In genomic region chr9:68302232-68302925, GRCm38 (mm10) we compare ENCODE assay signal across 9 mouse cellular contexts.
A peak's percentile ranks its signal among the peaks of the same experiment; 100 is the strongest.
DNase-seq lines count a peak whose midpoint lies in the region; ATAC-seq lines count a peak whose summit lies in the region.
"Had no signal": no experiment of that assay in that cellular context is flagged by ENCODE, and none has a peak within 500 bp of the region (broad histone marks: within the 10 kb centered on the region; RNA-seq: fewer than 3 reads in every experiment).

No protein-coding gene starts in this region.

- H3K36me3 ChIP-seq in forebrain, embryonic 15.5 days, result no peaks in the 10 kb centered on the region

- no peak overlapping the region for H3K4me2 ChIP-seq in forebrain, embryonic 15.5 days (replicated peaks)

- no peaks in the 10 kb centered on the region for H3K27me3 ChIP-seq in forebrain, embryonic 15.5 days
- H3K27me3 ChIP-seq: megakaryocyte, embryonic 14.5 days had no signal

- 74% methylated on average over 7 of the region's 7 CpGs for WGBS in forebrain, embryonic 15.5 days

- H3K9ac ChIP-seq in forebrain, embryonic 15.5 days (replicated peaks), result no peak overlapping the region

- no peak overlapping the region for H3K27ac ChIP-seq in forebrain, embryonic 15.5 days (replicated peaks)

- peak; percentile 27 for DNase-seq in adrenal gland, postnatal 14 days
- no peak for DNase-seq in adrenal gland, postnatal 4 days (ENCODE audit: low spot score in 2 of 2)
- peak; percentile 7 for DNase-seq in urinary bladder, postnatal 14 days (ENCODE audit: low spot score)
- DNase-seq in urinary bladder, adult 2 months (ENCODE audit: low spot score), result no peak
- peak; percentile 23 to 33 for DNase-seq in kidney, adult 8-10 months
- DNase-seq in yolk sac, embryonic 10.5 days (ENCODE audit: low spot score), result peak; percentile 9
- no peak for DNase-seq in ovary, postnatal 10 days (ENCODE audit: low spot score)

- no peak overlapping the region for H3K4me3 ChIP-seq in forebrain, embryonic 15.5 days
- H3K4me3 ChIP-seq: megakaryocyte, embryonic 14.5 days had no signal

- no peak for ATAC-seq in forebrain, embryonic 15.5 days (replicated peaks)

- H3K9me3 ChIP-seq in forebrain, embryonic 15.5 days, result no peaks in the 10 kb centered on the region

- no peaks in the 10 kb centered on the region for H3K4me1 ChIP-seq in forebrain, embryonic 15.5 days
- H3K4me1 ChIP-seq: megakaryocyte, embryonic 14.5 days had no signal

Comparison
In these comparisons a context has a peak if more than half of its experiments do, and no peak if none do; other contexts are left out.
1. DNase-seq: peak in adrenal gland, postnatal 14 days (single experiment), urinary bladder, postnatal 14 days (single experiment), kidney, adult 8-10 months (2 of 2) and yolk sac, embryonic 10.5 days (single experiment); none in adrenal gland, postnatal 4 days (0 of 2), urinary bladder, adult 2 months (single experiment) and ovary, postnatal 10 days (single experiment).